Mouse (Mus musculus) kidney, adult 9 months (tissue): ENCODE data around the gene Lman1l.

Experiments
- DNase-seq: peaks from one replicate; pipeline ENCODE4 v3.0.0; 2022

Gene Lman1l

DNA sequence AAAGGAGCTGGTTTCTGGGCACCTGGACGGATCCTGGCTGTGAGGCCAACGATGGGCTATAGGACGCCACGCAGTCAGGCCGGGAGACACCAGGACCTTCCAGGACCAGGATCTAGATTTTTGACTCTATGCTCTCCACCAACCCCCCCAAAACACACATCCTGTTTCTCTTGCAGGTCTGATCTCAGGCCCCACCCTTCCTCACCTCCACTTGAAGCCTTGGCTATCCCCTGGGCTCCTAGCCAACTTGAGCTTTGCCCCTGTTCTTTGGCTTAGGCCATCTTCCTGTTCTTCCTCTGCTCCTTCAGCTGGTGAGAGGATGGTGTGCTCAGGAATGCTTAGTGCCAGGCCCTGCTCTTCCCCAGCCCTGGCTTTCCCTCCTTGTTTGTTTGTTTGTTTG is at the start of gene Lman1l:
TSS of gene Lman1l (minus strand) at position 101 of the 400 bp plus-strand sequence.
- no peak for DNase-seq

DNA sequence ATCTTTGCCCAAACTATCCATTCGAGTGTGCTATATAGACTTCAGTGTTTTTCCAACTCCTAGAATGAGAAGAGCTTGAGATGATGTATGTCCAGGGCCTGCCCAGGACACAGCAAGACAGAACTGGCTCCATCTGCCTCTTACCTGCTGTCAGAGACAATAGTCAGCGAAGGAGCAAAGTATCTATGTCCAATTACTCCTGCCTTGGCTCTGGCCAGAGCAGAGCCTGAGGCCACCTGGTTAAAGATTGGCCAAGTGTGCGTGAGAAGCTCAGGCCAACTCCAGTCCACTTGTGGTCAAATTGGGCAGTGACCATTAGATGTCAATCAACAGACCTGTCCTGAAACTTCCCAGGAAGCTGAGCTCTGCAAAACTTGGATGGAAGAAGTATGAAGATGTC is 49.0 kb upstream of the Lman1l start:
- peak; percentile 91 for DNase-seq

DNA sequence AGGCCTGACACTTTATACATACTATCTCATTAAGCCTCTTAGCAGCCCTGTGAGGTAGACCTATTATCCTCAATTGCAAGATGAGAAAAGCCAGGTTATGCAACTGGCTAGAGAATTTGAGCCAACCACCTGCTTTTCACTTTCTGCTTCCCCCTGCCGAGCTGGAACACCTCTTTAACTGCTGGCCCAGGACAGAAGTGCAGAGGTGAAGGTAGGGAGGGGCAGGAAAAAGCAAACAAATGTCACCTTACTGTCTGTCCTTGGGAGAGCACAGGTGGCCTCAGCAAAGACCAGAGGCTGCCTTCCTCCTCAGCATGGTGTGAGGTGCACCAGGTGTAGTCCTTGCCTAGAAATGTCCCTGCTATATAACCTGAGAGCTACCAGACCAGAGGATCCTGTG is 47.7 kb upstream of the Lman1l start:
- peak; percentile 50 for DNase-seq

DNA sequence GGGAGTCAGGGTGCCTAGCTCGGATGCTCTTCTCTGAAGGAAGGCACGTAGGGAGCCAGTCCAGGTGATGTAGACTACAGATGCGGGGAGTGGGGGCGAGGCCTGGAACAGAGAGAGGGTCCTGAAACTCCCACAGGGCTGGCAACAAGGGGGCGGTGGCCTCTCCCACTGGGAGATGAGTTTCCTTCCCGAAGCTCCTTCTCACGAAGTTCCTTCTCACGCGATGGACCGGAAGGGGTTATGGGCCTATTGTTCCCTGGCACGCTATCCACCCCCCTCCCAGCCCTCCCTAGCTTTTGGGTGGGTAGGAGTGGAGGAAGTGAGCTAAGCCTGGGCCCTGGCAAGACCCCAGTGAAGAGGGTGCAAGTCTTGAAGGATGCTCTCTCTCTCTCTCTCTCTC is 47.2 kb upstream of the Lman1l start:
- no peak for DNase-seq

DNA sequence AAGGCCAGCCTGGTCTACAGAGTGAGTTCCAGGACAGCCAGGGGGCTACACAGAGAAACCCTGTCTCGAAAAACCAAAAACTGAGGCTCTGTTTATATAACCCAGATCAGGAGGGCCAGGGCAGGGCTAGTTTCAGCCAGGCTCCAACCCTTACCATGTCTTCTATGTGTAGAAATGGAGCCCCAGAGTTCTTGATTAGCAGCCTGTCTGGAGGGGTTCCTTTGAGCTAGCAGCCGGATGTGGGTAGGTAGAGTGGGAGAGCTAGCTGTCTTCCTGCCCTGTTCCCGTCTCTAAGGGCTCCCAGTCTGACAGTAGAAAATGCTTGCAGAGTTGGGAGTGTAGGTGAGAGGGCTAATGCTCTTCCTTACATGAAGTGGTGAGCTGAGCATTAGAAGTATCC is 46.6 kb upstream of the Lman1l start:
- no peak for DNase-seq

DNA sequence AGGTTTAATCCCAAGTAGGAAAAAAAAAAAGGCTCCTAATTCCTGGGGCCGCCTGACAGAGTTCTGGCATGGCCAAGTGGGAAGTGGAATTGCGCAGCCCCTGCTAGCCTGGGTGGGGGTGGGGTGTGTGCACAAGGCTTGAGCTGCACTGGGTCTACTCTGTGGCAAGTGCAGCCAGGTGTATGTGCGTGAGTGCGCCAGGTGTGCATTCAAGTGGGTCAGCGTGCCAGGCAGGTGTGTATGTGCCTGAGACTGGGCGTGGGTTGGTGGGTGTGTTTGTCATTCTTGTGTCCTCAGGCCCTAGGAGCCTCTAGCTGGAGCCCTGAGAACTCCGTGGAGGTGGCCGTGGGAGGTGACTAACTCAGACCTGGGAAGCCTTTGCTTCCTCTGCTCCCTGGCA is 46.0 kb upstream of the Lman1l start:
- no peak for DNase-seq

DNA sequence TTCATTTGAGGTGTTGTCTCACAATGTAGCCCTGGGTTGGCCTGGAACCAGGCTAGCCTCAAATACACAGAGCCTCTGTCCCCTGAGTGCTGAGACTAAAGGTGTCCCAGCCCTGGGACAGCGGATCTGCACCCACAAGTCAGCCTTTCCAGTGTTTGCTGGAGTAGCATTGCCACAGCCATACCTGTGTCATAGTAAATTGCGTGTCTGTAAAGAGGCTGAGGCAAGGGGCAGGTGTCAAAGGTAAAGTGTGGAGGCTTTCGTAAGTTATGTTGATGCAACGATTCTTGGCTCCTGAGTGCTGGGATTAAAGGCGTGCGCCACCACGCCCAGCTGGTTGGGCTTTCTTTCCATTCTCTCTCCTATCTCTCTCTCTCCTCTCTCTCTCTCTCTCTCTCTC is 44.0 kb upstream of the Lman1l start:
- no peak for DNase-seq

DNA sequence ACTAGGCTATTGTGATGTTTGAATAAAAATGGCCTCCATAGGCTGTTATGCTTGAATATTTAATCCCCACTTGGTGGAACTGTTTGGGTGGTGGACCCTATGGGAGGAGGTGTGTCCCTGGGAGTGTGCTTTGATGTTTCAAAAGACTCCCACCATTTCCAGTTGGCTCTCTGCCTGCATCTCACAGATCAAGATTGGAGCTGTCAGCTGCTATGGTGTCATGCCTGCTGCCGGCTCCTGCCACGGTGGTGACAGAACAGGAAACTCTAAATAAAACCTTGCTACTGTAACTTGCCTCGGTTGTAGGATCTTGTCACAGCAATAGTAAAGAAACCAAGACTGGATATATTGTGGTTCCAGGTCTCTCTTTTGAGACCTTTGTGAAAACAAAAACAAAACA is 41.0 kb upstream of the Lman1l start:
- DNase-seq: no peak

DNA sequence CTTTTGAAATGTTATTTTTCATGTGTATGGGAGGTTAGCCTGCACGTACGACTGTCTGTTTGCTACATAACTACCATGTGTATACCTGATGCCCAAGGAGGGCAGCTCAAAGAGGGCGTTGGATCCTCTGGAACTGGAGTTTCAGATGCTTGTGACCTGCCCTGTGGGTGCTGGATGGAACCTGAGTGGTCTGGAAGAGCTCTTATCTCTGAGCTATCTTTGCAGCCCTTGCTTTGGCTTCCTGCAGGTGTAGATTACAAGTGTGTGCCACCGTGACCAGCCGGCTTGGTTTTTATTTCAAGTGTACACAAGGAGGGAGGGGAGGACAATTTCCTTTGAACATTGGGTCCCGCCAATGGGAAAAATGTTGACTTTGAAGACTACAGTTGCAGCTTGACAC is 39.9 kb upstream of the Lman1l start:
- DNase-seq: no peak

DNA sequence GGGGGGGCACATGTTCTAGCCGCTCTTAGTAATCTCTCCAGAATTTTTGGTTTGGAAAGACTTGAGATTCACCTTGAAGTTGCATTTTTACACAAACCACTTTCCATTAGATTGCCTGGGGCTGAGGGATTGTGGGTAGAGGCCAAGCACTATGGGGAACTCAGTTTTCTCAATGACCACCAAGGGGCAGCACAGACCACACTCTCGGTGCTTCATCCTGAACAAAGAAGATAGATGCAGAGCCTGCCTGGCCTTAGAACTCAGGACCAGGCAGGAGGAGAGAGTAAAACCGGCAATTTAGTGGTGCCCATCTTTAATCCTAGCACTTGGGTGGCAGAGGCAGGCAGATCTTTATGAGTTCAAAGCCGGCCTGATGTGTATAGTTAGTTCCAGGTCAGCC is 39.2 kb upstream of the Lman1l start:
- DNase-seq: peak; percentile 89

DNA sequence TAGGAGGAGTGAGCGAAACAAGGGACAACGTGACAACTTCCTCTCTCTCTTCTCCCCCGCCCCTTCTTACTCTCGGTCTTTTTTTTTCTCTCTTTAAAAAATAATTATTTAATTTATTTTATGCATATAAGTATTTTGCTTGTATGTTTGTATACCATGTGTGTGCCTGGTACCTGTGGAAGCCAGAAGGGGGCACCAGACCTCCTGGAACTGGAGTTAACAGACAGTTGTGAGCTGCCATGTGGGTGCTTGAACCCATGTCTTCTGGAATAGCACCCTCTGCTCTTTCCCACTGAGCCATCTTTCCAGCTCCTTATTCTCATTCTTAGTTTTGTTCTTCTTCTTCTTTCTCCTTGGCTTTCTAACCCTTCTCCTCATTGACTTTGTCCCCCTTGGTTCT is 38.4 kb upstream of the Lman1l start:
- DNase-seq: no peak

DNA sequence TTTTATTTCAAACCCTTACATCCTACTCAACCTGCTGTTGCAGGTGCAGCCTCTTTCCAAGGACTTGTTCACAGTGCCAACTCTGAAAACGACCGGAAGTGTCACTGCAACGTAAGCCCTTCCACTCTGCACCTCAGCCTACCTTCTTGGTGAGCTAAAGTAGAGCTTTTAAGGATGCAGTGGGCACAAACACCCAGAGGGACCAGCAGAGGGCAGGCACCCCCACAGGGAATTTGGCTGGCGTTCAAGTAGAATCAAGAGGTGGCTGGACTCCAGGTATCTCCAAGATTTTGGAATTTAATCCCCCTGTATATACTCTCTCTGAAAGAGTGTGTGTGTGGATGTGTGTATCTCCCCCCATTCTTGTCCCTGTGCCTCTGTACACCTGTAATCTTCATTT is 37.3 kb upstream of the Lman1l start:
- no peak for DNase-seq

DNA sequence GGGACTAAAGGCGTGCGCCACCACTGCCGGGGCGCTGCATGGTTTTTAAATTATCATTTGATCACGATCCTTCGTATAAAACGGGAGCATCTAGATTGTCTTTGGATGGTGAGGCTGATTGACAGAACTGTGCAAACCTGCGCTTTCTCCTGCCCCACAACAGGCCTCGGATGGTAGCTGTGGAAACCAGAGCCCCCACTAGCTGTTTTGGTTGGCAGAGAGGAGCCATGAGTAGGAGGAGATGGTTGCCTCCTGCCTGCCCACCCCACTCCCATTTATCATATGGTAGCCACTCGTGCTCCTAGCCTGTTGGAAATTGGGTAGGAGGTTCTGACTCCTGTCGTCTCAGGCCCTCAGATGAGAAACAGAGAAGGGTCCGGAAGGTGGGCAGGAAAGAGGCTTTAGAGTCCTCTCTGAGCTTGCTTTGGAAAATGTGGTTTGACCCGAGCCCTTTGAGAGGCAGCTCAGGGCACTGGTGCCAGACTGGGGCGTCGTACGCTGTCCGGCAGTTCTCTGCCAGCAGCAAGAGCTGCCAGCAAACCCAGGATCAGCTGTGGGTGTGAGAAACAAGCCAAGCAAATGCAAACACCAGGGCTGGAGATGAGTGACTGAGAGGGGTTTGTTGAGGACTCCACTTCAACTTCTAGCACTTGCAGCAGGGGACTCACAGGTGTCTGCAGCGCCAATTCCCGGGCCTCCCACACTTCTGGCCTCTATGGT is 36.2 kb upstream of the Lman1l start:
- DNase-seq: no peak

DNA sequence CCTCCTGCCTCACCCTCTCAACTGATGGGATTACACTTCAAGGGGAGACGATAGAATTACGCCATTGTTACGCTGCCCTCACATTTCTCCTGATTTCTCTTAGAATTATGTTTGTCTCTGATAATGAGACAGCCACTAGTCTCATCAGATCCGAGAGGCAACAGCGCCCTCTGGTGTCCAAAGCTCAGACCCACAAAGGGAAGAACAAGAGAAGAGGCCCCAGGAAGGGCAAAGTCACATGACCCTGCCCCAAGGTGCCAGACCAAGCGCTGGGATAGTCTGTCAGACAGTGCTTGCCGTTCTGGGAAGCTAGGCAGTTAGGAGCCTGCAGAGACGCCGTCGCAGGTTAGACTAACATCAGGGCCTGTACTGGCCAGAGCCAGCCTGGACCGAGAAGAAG is 35.2 kb upstream of the Lman1l start:
- DNase-seq: peak; percentile 97

DNA sequence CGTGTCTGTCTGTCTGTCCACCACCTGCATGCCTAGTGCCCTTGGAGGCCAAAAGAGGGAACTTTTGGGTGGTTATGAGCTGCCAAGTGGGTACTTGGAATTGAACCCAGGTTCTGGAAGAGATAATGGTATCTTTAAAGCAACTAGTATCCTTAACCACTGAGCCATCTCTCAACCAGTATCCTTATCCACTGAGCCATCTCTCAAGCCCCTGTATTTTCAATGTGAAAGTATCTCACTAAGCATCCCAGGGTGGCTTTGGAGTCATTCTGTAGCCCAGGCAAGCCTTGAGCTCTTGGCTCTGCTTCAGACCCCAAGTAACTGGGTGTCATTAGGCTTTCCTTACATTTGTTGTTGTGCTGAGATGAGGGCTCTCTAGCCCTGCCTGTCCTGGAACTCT is 34.4 kb upstream of the Lman1l start:
- DNase-seq: no peak

DNA sequence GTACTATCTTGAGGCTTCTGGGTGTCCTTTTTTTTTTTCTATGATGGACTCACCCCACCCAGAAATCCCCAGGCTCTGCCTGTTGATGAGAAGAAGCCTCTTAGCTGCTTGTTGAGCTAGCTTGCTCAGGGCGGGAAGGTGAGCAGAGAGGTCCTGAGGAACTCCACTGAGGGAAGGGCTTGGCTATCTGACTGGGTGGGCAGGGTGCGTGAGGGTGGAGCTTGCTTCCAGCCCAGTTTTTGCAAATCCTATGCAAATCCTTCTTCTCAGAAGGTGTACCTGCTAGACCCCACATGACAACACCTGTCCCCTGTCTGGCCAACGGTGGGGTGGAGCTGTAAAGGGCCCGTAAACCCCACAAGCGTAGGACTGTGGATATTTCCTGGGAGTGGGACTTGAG is 32.7 kb upstream of the Lman1l start, which contains the start of gene Csk:
TSS of gene Csk (minus strand) at position 349 of the 400 bp plus-strand sequence.
- no peak for DNase-seq

DNA sequence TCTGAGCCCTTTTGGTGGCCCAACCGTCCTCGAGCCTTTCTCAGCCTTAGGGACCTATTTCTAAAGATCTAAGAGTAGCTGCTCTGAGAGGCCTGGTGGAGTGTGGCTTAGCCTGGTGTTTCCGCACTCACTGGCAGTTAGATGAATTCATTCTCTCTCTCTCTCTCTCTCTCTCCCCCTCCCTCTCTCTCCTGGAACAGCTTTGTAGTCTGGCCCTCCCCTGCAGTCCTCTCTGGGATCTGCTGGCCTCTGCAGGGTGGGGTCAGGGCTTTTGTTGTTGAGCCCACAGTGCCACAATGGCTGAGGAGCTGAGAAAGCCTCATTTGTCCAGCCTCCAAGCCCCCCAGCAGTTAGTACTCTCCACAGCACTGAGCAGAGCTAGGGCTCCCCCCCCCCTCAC is 32.3 kb upstream of the Lman1l start:
- no peak for DNase-seq

DNA sequence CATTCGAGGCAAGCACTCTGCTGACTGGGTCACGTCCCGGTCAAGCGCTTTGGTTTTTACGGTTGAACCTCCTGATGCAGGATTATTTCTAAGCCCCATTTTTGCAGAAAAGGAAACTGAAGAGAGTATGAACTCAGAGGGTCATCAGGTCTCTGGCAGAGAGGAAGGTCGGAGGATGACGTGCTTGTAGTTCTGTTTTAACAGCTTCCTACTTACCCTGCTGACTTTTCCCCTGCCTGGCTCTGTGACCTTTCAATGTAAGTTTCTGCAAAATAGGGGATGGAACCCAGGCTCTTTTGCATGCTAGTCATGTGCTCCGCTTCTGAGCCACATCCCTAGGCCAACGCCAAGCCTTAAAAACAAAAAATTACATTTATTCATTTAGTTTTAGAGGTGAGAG is 31.8 kb upstream of the Lman1l start:
- no peak for DNase-seq

DNA sequence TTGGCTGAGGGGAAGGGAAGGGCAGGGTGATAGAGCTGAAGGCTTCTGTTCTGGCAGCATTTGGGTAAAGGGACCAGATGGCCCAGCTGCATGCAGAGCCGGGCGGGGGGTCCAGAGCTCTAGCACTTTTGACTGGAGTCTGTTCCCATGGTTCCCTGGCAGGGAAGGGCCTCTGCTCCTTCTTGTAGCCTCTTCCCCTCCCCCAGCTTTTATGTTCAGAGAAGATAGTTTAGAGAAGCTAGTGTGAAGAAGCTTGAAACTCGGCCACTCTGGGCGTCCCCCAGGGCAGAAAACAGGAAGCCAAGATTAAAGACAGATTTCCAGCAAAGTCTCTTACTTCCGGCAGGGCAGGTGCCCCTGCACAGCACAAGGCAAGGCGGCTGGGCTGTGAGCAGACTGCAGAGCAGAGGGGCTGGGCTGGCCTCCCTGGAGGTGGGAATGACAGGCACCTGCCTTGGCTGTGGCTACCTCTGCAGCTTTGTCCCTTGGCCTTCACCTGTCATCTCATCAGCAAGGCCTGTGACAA is 30.3 kb upstream of the Lman1l start:
- DNase-seq: no peak

DNA sequence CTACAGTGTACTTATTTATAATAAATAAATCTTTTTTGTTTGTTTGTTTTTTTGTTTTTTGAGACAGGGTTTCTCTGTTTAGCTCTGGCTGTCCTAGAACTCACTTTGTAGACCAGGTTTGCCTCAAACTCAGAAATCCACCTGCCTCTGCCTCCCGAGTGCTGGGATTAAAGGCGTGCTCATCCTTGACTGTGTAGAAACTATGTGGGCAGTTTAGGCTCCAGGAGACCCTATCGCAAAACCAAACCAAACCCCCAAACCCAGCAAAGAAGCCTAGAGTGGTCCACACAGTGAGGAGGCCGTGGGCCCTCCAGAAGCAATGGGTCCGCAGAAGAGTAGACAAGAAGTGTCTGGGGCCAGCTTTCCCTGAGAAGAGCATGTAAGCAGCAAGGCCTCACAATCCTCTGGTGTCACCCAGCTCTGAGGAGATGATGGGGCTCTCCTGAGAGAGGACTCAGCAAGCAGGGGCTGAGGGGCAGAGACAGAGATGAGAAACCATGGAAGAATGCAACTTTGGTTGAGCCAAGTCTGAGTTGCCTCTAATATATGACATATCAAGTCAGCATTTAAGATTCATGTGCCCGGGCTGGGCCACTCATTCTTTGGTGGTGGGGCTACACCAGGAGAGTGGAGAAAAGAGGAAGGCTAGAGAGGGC is 29.7 kb upstream of the Lman1l start:
- DNase-seq: no peak

DNA sequence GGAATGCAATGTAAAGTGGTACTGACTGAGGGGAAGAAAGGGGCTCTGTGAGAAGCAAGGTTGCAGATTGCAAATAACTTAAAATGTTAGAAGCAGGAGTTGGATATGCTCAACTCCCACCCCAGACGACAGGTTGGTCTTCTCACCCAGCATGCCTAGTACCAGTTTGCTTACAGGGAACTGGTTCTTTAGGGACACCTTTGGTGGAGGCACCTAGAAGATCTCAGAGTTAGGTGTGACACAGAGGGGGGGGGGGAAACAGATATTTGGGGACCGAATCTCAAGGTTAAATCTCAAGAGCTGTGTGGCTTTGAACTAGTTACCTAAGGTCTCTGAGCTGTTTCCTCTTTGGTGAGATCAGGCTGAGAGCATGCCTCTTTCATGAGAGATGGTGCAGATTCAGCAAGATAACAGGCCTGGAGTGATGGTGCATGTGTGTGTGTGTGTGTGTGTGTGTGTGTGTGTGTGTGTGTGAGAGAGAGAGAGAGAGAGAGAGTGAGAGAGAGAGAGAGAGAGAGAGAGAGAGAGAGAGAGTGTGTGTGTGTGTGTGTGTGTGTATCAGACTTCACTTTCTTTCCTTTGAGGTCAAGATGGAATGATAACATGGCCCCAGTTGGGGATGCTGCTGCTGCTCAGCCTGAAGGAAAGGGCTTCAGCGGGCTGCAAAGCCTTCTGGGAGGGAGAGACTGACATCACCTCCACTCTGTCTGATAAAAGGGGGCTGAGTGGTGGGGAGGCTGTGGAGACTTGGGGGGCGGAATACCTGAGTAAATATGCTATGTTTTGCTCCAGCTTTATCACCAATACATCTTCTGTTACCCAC is 26.9 kb upstream of the Lman1l start:
- DNase-seq: no peak

DNA sequence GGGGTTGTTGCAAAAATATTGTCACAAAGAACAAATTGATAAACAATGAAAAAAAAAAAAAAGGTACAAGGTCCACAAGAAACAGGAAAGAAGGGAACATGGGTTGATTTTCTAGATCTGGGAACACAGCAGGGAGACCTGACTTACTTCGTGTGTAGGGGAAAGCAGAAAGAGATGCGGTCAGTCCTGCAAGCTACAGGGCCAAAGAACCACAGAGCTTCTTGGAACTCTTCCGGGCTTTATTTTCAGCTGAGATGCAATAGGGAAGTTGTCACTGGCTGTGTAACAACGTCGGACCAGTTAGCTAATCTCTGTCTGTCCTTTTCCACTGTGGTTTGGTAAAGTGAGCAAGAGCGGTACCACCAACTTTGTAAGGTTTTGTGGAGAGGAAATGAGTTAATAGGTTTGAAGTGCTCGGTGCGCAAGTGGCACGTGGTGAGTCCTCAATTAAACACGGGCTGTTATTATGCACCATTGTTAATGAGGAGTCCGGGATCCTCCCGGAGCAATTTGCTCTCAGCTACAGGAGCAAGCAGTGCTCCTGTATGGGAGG is 26.1 kb upstream of the Lman1l start:
- no peak for DNase-seq
